Mouse (Mus musculus) bone marrow, adult 2 months (tissue): Measurements from ENCODE around the gene Dcbld1. TPM values are rescaled to one million over a fixed set of nuclear protein-coding genes. Genes with fewer than 3 reads are reported as not detected.

Source experiments
- H3K27ac ChIP-seq: fragments of 200-500 bp; 2 replicates; pipeline ENCODE4 v1.5.1; 2012; ENCODE audit warnings: low read depth, mild to moderate bottlenecking, control low read depth, inconsistent platforms, low read length; ENCODE audit not compliant: control insufficient read depth, poor library complexity, insufficient read depth
- H3K4me1 ChIP-seq: fragments of 200-500 bp; 2 replicates; pipeline ENCODE4 v1.6.1; 2011; ENCODE audit warnings: low read length; ENCODE audit not compliant: control insufficient read depth, insufficient read depth
- H3K4me3 ChIP-seq: fragments of 200-500 bp; replicated peaks from 2 replicates; pipeline ENCODE3; 2011; ENCODE audit warnings: mild to moderate bottlenecking, low read depth, low read length, control low read depth; ENCODE audit not compliant: control insufficient read depth
- CTCF ChIP-seq: fragments of 200-500 bp; IDR thresholded peaks from 2 replicates; pipeline ENCODE4 v1.5.1; 2011; ENCODE audit warnings: low read length, control low read depth; ENCODE audit not compliant: control insufficient read depth, insufficient read depth
- POLR2A ChIP-seq: fragments of 200-500 bp; IDR thresholded peaks from 2 replicates; pipeline ENCODE4 v1.6.1; 2011; ENCODE audit warnings: low read depth, mild to moderate bottlenecking, control low read depth, low read length, borderline replicate concordance; ENCODE audit not compliant: control insufficient read depth
- WGBS: fragments of 180-500 bp; shearing (Covaris S2); methylation state at CpG from one replicate; pipeline ENCODE4 v1.1.7; 2018; 5-methylcytosine and 5-hydroxymethylcytosine counted together
- polyA plus RNA-seq: library from polyadenylated mRNA; stranded (reverse); fragments of >200 nt; gene quantifications from 2 replicates; pipeline ENCODE4 v1.2.4, GENCODE M21; 2011; ENCODE audit warnings: low replicate concordance; ENCODE audit not compliant: missing spikeins, insufficient read depth, insufficient read length

Dcbld1 gene
- polyA plus RNA-seq, 1 experiment, result 2.4 TPM

GRCm38 (mm10) chr10:52360241-52360735, 126.9 kb downstream of the Dcbld1 start:
- WGBS, result 93% methylated on average over 4 of the region's 4 CpGs
- TF ChIP-seq POLR2A (no peak), CTCF (no peak)
- Histone ChIP-seq H3K27ac (no peak overlapping the region), H3K4me1 (no peaks in the 10 kb centered on the region), H3K4me3 (no peak overlapping the region)

DNA sequence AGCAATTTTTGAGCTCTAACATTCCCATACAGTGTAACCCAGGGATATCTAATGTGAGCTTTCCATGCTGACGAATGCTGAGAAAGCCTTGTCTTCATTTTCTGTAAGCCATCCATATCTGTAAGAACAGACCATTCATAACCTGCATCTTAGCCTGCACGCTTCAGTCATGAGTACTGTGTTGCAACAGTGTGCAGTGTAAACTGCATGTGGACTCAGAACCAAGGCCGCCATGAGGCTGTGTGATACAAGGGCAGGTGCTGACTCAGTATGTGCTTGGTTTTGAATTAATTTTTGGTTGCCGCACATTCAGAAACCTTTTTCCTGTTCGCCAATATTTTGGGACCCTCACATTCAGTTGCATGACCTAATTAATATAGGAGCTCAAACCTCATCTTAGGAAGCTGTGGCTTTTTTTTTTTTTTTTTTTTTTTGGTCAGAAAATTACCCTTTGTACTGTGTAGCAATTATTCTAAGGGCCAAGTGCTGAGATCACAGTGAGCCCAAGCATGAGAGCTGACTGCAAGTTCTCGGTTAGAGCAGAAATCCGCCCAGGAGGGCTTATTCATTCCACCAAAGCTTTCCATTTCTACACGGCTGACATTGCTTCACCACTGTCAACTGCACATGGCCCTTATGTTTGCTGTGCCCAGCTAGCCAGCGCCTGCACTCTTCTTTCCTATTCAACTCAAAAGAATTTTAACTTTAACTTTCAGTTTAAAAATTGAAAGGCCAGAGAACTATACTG, 127.6 kb downstream of the Dcbld1 start:
- WGBS, result 78% methylated on average over 9 of the region's 9 CpGs
- Histone ChIP-seq H3K27ac (no peak overlapping the region), H3K4me1 (no peaks in the 10 kb centered on the region), H3K4me3 (no peak overlapping the region)
- TF ChIP-seq CTCF, result no peak
- TF ChIP-seq POLR2A, result no peak

DNA sequence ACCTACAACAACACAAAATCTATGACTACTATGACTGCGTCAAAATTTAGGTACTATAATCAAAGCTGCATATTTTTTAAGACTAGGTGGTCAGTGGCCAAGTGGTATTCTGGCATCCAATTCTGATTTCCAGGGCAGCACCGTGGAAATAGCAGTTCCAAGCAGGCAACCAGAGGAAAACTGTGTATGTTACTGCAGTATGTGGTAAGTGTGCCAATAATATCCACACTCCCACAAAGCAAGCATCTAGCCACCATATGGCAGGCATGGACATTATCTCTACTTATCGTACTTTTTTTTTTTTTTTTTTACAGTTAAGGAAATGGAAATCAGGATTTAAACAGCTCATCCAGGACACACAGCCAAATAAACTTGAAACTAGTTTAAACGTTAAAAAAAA, 135.0 kb downstream of the Dcbld1 start:
- WGBS, result 83% methylated on average over 4 of the region's 4 CpGs
- TF ChIP-seq CTCF (no peak), POLR2A (no peak)

More for the DNA sequence above, 135.0 kb downstream of the Dcbld1 start:
- Histone ChIP-seq H3K4me3 (no peak overlapping the region), H3K27ac (no peak overlapping the region), H3K4me1 (no peaks in the 10 kb centered on the region; the same call in 1 of the 2 replicates)

Other genes starting within 250 kb of the Dcbld1 start
- gene Vgll2, start 211.1 kb upstream of the Dcbld1 start, polyA plus RNA-seq, result not detected in 2 replicates
- not detected in 2 replicates for gene Ros1, start 38.4 kb upstream of the Dcbld1 start, polyA plus RNA-seq
- not detected in 2 replicates for gene Gm26741, start 125.1 kb downstream of the Dcbld1 start, polyA plus RNA-seq
- 2.9 and 5.3 TPM in 2 replicates for gene Gopc, start 148.5 kb downstream of the Dcbld1 start, polyA plus RNA-seq
- gene Nepn, start 155.4 kb downstream of the Dcbld1 start, polyA plus RNA-seq, result not detected in 2 replicates
- gene Nus1, start 183.9 kb downstream of the Dcbld1 start, polyA plus RNA-seq, result 10.5 and 12.5 TPM in 2 replicates